Mouse (Mus musculus) large intestine, adult 2 months (tissue): ENCODE results near the gene Prkcz. TPM values are rescaled to one million over a fixed set of nuclear protein-coding genes. Genes with fewer than 3 reads are reported as not detected.
A peak's percentile ranks its signal among the peaks of the same experiment; 100 is the strongest.

Experiments used
- DNase-seq: peaks from one replicate; pipeline ENCODE4 v3.0.0-alpha.2; 2012; ENCODE audit warnings: low read depth, low spot score
- WGBS: fragments of 180-500 bp; shearing (Covaris S2); methylation state at CpG from one replicate; pipeline ENCODE4 v1.1.7; 2018; 5-methylcytosine and 5-hydroxymethylcytosine counted together
- polyA plus RNA-seq: library from polyadenylated mRNA; depleted of rRNA; stranded (reverse); fragments of >200 nt; gene quantifications from 2 replicates; pipeline ENCODE4 v1.2.3, GENCODE M21; 2012

Prkcz gene
- polyA plus RNA-seq, 1 experiment = 81.5 TPM

DNA sequence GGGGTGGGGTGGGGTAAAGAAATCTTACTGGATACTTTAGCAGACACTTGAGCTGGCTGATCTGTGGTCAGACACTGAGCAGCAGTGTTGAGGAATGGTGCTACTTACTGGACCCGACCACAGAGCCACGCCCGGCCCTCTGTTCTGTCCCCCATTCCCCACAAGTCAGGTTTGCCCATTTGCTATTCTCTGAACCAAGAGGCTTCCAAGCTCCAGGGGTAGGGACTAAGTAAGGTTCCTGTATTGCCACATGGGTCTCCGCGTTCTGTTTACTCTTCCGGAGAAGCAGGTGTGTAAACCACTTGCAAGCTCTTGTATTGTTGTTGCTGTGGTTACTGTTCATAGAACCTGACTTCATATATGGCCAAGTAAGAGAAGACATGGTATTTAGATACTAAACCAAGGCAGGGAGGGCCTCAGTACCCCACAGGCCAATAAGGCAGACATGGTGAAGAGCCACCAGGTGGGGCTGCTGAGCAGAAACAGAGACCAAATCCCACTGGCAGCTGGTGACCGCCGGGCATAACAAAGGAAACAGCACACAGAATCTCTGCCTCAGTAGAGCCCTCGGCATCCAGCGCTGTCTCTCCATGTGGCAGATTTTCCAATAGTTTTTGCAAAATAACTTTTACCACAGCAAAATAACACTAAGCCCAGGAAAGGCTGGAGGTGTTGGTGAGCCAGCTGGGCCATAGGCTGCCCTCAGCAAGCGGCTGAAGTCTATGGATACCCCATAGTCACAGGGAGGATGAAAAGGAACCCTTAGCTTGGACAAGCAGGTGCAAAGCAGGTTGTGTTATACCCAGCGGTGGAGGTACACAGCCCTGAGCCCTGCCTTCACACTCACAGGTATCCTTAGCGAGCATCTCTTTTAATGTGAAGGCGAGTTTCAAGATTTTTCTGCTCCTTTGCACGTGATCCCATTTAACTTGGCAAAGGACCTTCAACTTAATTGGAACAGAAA lies 40.6 kb downstream of the Prkcz start:
- DNase-seq = no peak
- 58% methylated on average over 15 of the region's 15 CpGs for WGBS

DNA sequence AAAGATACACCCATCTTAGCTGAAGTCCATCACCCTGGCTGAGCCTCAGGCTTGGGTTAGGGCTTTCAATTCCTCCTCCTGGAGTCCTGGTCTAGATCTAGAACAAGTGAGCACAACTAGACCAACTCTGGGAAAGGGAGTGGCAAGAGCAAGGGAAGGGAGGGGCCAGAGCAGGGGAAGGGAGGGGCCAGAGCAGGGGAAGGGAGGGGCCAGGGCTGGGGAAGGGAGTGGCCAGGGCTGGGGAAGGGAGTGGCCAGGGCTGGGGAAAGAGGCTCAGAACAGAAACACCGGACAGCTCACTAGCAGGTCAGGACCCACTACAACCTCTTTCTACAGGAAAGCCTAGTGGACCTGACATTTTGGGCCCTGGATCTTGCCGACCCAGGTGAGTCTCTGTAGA lies 42.9 kb downstream of the Prkcz start:
- DNase-seq = peak; percentile 47
- WGBS = 10% methylated on average over 2 of the region's 2 CpGs

DNA sequence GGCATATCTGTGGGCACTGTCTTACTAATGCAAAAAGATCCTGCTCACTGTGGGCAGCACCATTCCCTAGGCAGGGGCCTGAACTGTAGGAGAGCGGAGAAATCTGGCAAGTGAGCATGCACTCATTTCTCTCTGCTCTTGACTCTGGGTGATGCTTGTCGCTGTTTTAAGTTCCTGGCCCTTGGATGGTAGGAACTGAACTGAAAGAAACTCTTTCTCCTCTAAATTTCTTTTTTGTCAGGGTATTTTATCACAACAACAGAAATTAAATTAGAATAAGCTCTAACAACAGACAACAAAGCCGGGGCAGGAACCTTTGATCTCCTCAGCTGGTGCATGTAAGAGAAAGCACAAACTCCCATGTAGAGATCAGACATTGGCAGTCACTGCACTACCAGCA lies 46.1 kb downstream of the Prkcz start:
- DNase-seq = no peak
- WGBS = 92% methylated on average over 3 of the region's 3 CpGs

DNA sequence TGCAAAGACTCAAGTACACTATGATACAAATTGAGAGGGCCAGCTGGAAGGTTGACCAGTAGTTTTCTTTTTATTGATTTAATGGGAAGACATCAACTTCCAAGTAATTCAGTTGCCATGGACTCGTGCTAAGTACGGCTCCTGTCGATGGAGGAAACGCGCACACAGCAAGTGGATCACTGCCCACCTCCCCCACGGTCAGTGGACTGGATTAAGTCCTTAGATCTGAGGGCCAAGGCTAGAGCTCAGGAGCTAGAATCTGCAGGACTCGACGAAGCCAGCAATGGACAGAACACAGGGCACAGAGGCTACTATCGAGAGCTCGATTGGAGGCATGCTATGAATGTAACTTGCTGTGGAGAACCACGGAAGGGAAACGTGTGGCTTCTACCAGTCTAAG lies 52.5 kb downstream of the Prkcz start:
- WGBS = 91% methylated on average over 12 of the region's 12 CpGs
- no peak for DNase-seq

DNA sequence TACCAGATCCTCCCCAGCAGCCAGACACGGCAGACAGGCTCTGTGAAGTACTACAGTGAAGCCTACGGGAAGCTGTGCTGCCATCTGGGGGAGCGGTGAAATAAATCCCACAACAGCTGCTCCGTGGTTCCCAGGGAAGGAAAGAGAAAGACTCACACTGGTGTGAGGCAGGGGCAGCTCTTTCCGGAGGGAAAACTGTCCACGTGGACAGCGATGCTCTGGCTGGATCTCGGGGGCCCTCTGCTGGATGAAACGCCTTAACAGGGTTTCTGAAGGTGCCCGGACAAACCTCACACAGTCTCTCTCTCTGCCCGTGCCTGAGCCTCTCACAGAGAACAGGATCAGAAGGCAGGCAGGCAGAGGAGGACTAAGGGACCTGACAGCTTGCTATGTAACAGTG lies 53.1 kb downstream of the Prkcz start:
- WGBS = 1% methylated on average over 11 of the region's 11 CpGs
- peak; percentile 48 for DNase-seq

DNA sequence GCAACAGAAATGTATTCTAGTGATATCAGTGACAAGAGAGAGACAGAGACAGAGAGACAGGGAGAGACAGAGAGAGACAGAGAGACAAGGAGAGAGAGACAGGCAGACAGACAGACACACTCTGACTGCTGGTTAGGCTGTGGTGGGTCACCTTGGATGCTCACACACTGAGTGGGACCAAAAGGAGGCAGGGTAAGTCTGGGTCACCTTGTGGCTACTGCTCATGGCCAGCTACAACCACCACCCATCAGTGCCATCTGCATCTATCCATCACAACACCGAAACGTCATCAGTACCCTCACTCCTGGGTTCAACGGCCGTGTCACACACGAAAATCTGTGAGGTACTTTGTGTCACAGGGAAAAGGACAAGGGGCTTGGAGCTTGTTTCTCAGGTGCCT lies 53.6 kb downstream of the Prkcz start:
- no peak for DNase-seq
- whole genome bisulfite sequencing = 77% methylated on average over 5 of the region's 5 CpGs

DNA sequence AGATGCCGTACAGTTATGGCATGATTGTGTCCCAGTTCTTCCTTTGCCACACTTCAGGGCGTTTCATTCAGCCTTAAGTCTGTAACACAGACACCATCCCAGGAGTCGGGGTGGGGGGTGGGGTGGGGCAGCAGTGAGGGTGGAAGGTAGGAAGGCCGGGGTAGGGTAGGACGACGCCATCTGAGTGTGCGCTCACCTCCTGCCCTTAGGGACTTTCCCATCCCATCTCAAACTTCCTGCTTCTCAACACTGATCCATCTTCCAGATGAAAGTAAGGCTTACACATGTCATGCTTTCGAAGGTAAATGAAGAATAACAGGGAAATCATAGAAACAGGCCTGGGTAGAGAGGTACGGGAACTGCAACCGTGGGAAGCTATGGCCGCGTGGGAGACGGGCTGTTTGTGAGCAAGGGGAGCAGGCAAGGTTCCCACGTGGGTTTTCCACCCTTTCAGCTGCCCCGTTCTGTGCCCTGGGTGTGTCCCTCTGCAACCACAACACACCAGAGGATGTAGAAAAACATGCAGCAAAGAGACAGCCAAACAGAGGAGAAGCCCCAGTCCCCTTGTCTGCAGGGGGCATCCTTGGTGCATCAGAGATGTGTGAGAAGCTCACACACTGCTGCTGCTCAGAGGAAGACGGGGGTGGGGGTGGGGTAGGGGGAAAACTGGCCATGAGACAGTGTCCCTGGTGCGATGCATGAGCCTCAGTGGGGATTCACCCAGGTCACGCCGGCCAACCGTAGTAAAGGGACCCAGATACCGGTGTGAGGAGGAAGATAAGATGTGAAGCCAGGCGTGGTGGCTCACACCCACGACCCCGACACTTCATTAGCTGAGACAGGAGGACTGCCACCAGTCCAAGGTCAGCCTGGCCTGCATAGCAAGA lies 54.6 kb downstream of the Prkcz start:
- 35% methylated on average over 24 of the region's 24 CpGs for WGBS
- no peak for DNase-seq

DNA sequence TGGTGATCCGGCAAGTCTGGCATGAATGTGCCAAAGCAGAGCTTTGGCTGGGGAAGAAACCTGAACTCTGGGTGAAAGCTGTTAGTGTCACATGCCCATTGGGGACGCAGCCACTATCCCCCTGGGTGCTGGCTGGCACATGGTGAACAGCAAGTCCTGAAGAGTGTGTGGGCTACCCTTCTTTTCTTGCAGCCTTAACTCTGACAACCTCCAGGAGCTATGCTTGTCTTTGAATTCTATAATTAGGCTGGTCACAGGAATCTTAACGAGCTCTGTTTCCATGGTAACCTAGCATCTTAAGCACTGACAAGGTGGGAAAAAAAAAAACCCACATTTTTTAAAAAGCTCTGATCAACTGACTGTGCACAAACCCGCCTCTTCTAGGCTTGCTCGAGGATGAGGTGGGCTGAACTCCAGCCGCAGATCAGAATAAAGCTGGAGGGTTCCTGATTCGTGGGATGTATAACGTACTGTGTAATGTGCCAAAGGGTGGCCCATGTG lies 55.6 kb downstream of the Prkcz start:
- 82% methylated on average over 8 of the region's 8 CpGs for WGBS
- no peak for DNase-seq

DNA sequence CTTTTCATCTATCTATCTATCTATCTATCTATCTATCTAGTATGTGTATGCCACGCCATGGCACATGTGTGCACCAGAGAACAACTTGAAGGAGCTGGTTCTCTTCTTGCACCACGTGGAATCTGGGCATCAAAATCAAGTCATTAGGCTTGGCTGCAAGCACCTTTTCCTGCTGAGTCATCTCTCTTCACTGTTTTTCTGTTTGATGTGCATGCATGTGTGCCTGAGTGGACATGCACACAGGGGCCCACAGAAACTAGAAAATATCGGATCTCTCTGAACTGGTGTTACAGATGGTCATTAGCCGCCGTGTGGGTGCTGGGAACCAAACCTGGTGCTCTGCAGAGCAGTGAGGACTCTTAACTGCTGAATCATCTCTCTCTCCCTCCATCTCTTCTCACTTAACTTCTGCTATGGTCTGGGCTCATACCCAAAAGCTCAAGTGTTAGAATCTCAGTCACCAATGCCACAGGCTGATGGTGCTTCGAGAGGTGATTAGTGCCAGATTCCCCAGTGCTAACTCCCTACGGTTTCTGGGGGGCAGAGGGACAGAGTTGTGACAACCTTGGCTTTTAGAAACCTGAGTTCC lies 56.6 kb downstream of the Prkcz start:
- 82% methylated on average over 7 of the region's 7 CpGs for WGBS
- DNase-seq = no peak

DNA sequence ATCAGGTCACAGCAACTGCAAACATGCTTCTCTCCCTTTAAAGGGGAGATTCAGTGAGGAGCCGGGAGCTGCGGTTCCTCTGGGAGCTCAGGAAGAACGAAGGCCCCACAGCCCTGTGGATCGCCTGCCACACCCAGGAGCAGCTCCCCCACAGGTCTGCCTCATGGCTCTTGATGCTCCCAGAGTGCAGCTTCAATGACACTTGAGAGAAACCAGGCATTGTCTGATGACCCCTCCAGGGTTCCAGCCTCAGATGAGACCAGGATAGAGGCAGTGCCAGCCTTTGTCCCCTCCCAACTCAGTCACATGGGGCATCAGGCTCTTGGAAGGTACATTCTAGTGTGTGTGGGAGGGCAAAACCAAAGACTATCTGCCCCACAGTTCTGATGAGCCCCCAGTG lies 59.2 kb downstream of the Prkcz start:
- no peak for DNase-seq
- 62% methylated on average over 4 of the region's 4 CpGs for WGBS

DNA sequence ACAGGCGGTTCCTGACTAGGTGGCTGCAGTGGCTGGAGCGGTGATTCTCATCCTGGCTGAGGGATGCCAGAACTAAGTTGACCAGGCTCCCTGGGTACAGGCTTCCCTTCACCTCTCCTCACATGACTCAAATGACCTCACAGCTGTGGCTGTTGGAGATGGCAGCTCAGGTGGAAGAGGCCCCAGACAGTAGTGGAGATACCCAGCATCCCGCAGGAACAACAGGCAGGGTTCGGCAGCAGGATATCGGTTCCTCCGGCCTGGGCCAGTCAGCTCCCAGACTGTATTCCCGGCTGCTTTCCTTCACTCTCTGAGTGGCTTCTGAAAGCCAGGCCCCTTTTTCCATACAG lies 60.1 kb downstream of the Prkcz start:
- WGBS = 88% methylated on average over 7 of the region's 7 CpGs
- DNase-seq = no peak

DNA sequence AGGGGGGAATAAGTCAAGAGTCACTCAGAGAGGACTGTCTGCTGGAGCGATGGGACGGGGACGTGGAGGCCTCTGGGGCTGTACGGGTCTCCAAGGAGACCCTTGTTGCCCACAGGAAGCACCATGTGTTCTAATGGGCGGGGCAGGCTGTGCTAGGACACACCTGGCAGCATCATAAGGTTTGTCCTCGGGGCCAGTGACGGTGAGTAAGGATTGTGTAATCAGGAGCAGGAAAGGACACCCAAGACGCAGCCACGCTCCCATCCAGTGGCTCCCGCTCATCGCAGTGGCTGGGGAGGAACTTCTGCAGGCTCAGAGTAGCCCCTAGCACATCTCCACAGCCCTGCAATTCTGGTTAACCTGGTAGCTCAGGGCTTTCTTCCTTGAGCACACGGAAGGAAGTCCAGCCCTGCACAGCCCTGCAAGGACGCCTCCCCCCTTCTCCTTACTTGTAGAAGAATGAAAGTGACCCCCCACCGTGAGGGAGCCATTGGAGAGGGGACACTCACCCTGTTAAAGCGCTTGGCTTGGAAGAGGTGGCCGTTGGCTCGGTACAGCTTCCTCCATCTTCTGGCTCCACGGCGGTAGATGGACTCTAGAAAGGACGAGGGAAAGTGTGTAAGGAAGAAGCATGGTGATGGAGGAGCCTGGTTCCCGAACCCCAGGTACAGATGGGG lies 60.6 kb downstream of the Prkcz start:
- WGBS = 75% methylated on average over 21 of the region's 21 CpGs
- no peak for DNase-seq

DNA sequence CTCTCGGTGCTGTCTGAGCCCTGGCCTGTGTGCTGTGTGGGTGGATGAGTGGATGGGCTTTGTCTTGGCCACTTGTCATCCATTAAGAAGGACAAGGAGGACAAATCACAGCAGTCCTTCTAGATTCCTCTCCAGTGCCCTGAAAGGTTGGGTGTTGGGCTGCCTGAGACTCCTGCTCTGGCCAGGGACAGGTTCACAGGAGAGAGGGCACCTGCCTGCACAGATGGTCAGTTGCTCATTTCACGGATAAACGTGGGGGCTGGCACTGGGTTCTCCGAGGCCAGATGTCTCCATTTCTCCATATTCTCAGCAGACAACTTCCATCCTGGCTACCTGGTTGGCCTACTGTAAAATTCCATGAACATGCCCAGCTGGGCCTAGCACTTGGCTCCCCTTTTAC lies 62.3 kb downstream of the Prkcz start:
- WGBS = 92% methylated on average over 4 of the region's 4 CpGs
- no peak for DNase-seq

DNA sequence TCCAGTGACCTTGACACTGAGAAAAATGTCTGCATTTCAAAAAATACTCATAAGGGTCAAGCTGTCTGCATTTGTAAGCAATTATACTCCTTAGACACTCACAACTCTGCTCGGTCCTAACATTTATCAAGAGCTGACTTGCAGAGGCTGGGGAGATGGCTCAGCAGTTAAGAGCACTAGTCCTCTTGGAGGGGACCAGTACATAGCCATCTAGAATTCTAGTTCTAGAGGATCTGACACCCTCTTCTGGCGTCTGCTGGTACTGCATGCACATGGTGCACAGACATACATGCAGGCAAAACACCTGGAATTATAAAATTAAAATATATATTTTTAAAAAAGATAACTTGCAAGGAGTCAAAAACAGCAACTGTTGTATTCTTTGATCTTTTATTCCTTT lies 64.1 kb downstream of the Prkcz start:
- DNase-seq = no peak
- 62% methylated on average over 2 of the region's 2 CpGs for WGBS

DNA sequence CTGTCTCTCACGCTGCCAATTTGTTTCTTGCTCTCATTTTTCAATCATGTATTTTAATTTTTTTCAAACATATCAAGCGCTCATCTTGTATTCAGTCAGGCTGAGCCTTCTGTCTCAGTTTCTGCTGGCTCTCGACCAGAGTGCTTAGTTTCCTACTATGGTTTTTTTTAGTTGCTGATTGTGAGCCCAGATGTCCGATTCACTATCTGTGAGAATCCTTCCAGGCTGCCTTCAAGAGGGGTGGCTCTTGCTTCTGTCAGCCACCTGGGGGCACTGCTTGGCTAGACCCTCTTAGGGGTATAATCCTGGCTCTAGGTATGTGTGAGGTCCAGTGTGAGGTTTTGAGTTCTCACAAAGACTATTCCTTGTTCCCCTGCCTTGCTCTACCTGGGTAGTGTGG lies 65.2 kb downstream of the Prkcz start:
- DNase-seq = no peak
- WGBS = 72% methylated on average over 4 of the region's 4 CpGs

DNA sequence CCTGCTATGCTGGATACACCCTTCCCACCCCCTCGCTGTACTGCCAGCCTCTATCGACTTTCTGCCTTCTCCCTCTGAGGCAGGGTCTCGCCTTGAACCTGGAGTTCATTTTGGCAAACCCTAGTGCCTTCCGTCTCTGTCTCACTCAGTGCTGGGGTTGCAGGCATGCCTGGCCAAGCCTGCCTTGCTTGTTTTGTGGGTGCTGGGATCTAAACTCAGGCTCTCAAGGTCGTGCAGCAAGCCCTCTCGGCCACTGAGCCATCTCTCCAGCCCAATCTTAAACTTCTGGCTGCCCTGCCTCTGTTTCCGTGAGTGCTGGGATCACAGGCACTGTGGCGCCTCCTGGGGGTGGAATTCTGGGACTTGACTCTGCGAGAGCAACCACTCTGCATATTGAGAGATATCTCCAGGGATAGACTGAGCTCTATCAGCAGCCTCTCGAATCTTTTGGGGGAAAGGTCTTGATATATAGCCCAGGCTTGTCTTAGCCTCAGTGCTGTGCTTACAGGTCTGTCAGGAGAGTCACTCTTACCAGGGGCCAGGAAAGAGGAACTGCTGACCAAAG lies 66.1 kb downstream of the Prkcz start:
- no peak for DNase-seq
- WGBS = 83% methylated on average over 10 of the region's 10 CpGs

DNA sequence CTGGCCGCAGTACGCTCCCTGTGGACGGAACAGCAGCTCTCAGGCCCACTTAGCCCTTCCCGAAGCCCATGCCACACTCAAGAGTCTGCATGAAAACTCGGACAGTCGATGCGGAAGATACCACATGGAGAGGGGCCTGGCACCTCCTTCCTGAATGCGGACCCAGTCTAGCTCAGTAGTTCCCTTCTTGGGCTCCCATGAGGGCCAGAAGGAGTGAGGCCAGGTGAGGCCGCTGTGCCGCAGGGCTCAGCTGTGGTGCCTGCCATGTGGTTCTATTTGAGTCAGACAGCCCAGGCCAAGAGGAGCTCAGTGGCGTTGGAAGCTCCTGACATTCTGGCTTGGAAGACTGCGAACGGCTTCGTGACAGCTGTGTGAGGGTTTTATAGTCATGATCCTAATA lies 66.8 kb downstream of the Prkcz start:
- DNase-seq = no peak
- 94% methylated on average over 14 of the region's 14 CpGs for WGBS

DNA sequence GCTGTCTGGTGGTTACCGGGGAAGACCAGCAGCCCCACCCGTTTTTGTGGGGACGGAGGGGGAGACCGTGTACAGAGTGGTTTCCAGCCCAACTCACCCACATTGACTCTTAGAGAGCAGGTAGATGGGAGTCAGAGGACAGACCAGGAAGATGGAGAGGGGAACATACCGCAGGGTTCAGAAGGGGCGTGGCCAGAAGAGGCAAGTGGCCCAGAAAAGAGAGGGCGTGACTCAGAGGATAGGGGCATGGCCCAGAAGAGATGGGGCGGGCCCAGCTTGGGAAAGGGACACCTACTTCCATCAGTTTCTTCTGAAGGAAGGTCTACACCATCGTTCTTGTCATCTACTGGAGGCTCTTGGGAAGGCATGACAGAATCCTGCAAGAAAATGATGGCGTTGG lies 68.3 kb downstream of the Prkcz start:
- no peak for DNase-seq
- 79% methylated on average over 10 of the region's 10 CpGs for WGBS

DNA sequence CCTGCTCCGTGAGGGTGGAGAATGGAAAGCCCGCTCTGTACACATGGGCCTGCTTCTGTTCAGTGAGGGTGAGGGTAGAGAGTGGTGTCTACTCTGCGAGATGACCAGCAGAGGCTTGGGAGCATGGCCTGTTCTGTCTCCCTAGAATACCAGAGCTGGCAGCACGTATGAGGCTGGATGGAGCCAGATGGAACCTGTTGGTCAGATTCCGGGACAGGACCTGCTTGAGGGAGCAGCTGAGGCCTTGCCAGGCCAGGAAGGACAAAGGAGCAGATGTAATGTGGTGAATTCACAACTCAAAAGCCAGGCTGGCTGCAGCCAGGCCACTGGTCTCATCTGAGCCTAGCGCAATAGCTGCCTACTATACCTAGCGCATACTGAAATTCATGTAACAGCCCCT lies 71.1 kb downstream of the Prkcz start:
- no peak for DNase-seq
- WGBS = 94% methylated on average over 7 of the region's 7 CpGs
